Comparison of ENCODE assay signal across 16 mouse cellular contexts in genomic region chr5:21934173-21934698, GRCm38 (mm10).
DNase-seq lines count a peak whose midpoint lies in the region; ATAC-seq lines count a peak whose summit lies in the region.
"Had no signal": no experiment of that assay in that cellular context is flagged by ENCODE, and none has a peak within 500 bp of the region (broad histone marks: within the 10 kb centered on the region; RNA-seq: fewer than 3 reads in every experiment).

No protein-coding gene starts in this region.

- 66% methylated on average over 4 of the region's 4 CpGs for WGBS in hindbrain, embryonic 16.5 days
- 91% methylated on average over 4 of the region's 4 CpGs for WGBS in hindbrain, embryonic 10.5 days
- 55% methylated on average over 4 of the region's 4 CpGs for WGBS in neural tube, embryonic 13.5 days

- no peak overlapping the region for H3K4me2 ChIP-seq in hindbrain, embryonic 16.5 days (ENCODE audit: low read length)
- no peak overlapping the region for H3K4me2 ChIP-seq in neural tube, embryonic 13.5 days
- H3K4me2 ChIP-seq: heart, embryonic 12.5 days had no signal

- no peaks in the 10 kb centered on the region for H3K36me3 ChIP-seq in hindbrain, embryonic 16.5 days (ENCODE audit: control insufficient read depth, insufficient read depth, low read length)
- H3K36me3 ChIP-seq in hindbrain, embryonic 10.5 days: no peaks in the 10 kb centered on the region
- peaks cover 3% of the 10 kb centered on the region; the same call in 1 of the 2 replicates for H3K36me3 ChIP-seq in neural tube, embryonic 13.5 days
- H3K36me3 ChIP-seq: heart, embryonic 12.5 days had no signal

- H3K9me3 ChIP-seq in hindbrain, embryonic 16.5 days (ENCODE audit: control insufficient read depth, low read length): no peaks in the 10 kb centered on the region
- no peaks in the 10 kb centered on the region for H3K9me3 ChIP-seq in hindbrain, embryonic 10.5 days
- H3K9me3 ChIP-seq in neural tube, embryonic 13.5 days: no peaks in the 10 kb centered on the region
- H3K9me3 ChIP-seq: heart, embryonic 12.5 days; megakaryocyte, embryonic 14.5 days had no signal

- no peak overlapping the region for H3K27ac ChIP-seq in hindbrain, embryonic 16.5 days (ENCODE audit: low read depth, low read length)
- no peak overlapping the region for H3K27ac ChIP-seq in hindbrain, embryonic 10.5 days
- peak overlapping the region; percentile 46 for H3K27ac ChIP-seq in neural tube, embryonic 13.5 days (replicated peaks)

- H3K27me3 ChIP-seq in hindbrain, embryonic 16.5 days (replicated peaks; ENCODE audit: control insufficient read depth, insufficient read depth, low read length): no peaks in the 10 kb centered on the region
- H3K27me3 ChIP-seq in hindbrain, embryonic 10.5 days (ENCODE audit: insufficient read depth, poor library complexity, severe bottlenecking): no peaks in the 10 kb centered on the region
- no peaks in the 10 kb centered on the region for H3K27me3 ChIP-seq in neural tube, embryonic 13.5 days
- H3K27me3 ChIP-seq: heart, embryonic 12.5 days; megakaryocyte, embryonic 14.5 days had no signal

- H3K4me3 ChIP-seq in hindbrain, embryonic 16.5 days (ENCODE audit: low read length): no peak overlapping the region
- H3K4me3 ChIP-seq in hindbrain, embryonic 10.5 days: no peak overlapping the region
- no peak overlapping the region for H3K4me3 ChIP-seq in neural tube, embryonic 13.5 days
- H3K4me3 ChIP-seq: erythroblast, embryonic 14.5 days; heart, embryonic 12.5 days; megakaryocyte, embryonic 14.5 days had no signal

- no peak overlapping the region for H3K9ac ChIP-seq in hindbrain, embryonic 16.5 days (ENCODE audit: low read depth, low read length)
- no peak overlapping the region for H3K9ac ChIP-seq in neural tube, embryonic 13.5 days
- H3K9ac ChIP-seq: heart, embryonic 12.5 days; liver, postnatal 0 days had no signal

- peak; percentile 37 for DNase-seq in cerebellum, adult 11-12 months
- no peak for DNase-seq in cerebellum, postnatal 4 days (ENCODE audit: low spot score in 2 of 2)
- no peak for DNase-seq in hindbrain, embryonic 10.5 days (ENCODE audit: low spot score)
- peak; percentile 43 for DNase-seq in cerebellum, adult 9-10 months
- DNase-seq in gastrocnemius, postnatal 14 days: no peak
- DNase-seq: liver; liver, postnatal 0 days; lung, postnatal 14 days; right cerebral cortex, postnatal 25 days; thymus, postnatal 14 days had no signal

- intact Hi-C loops in gastrocnemius, postnatal 14 days (cut with DNase I; ENCODE audit: low total_unique reads): loop anchor here (10.0 kb wide), 1 partner anchor 581 kb away; no protein-coding TSS in a partner anchor

- H3K4me1 ChIP-seq in hindbrain, embryonic 16.5 days (ENCODE audit: control insufficient read depth, insufficient read depth, low read depth, low read length): peaks cover 8% of the 10 kb centered on the region
- peaks cover 12% of the 10 kb centered on the region for H3K4me1 ChIP-seq in hindbrain, embryonic 10.5 days (replicated peaks)
- peaks cover 30% of the 10 kb centered on the region for H3K4me1 ChIP-seq in neural tube, embryonic 13.5 days (replicated peaks)
- H3K4me1 ChIP-seq: heart, embryonic 12.5 days had no signal

- peak; percentile 19; the same call in 1 of the 2 replicates for ATAC-seq in hindbrain, embryonic 16.5 days
- ATAC-seq in neural tube, embryonic 13.5 days (ENCODE audit: low read depth): 0 out of 2 replicates have a peak, but pooled peaks have one; percentile 48
- ATAC-seq in megakaryocyte-erythroid progenitor cell, adult 5-6 weeks (replicated peaks; ENCODE audit: low FRiP score, low TSS enrichment, poor library complexity, severe bottlenecking): no peak
- ATAC-seq: liver, postnatal 0 days had no signal

Comparison
In these comparisons a context has a peak if more than half of its experiments do, and no peak if none do; other contexts are left out.
1. DNase-seq: peak in cerebellum, adult 11-12 months (single experiment) and cerebellum, adult 9-10 months (single experiment); none in cerebellum, postnatal 4 days (0 of 2), hindbrain, embryonic 10.5 days (single experiment) and gastrocnemius, postnatal 14 days (single experiment).